Mouse (Mus musculus): Measurements from ENCODE around the gene D16Ertd472e. TPM values are rescaled to one million over a fixed set of nuclear protein-coding genes. Genes with fewer than 3 reads are reported as not detected.

The D16Ertd472e gene
- polyA plus RNA-seq, 1 experiment, result 6.4 TPM

- no peaks in the 10 kb centered on the region for H3K4me1 ChIP-seq (ENCODE audit: control insufficient read depth, insufficient read depth, insufficient read length)
- no peak for DNase-seq (ENCODE audit: low read depth in 1 of 2, low spot score in 2 of 2)
- WGBS, result 80% methylated on average over 7 of the region's 7 CpGs
- no peak overlapping the region for H3K4me3 ChIP-seq (ENCODE audit: extremely low read depth, insufficient read depth, insufficient read length)
- no peak for TF ChIP-seq CTCF (IDR thresholded peaks at IDR 0.05; ENCODE audit: extremely low read depth, insufficient read depth, insufficient read length, insufficient replicate concordance)
- no peak overlapping the region for H3K27ac ChIP-seq (ENCODE audit: insufficient read depth, low read length)
- H3K36me3 ChIP-seq (ENCODE audit: control insufficient read depth, insufficient read depth, low read length), result no peaks in the 10 kb centered on the region
- H3K27me3 ChIP-seq (ENCODE audit: control insufficient read depth, insufficient read depth, low read length), result no peaks in the 10 kb centered on the region
Observed at GRCm38 (mm10) chr16:78595821-78596220, 19.3 kb upstream of the D16Ertd472e start.

GRCm38 (mm10) chr16:78594154-78594553, 17.6 kb upstream of the D16Ertd472e start:
- WGBS, result 48% methylated on average over 3 of the region's 3 CpGs
- no peaks in the 10 kb centered on the region for H3K36me3 ChIP-seq (ENCODE audit: control insufficient read depth, insufficient read depth, low read length)
- no peak overlapping the region for H3K4me3 ChIP-seq (ENCODE audit: extremely low read depth, insufficient read depth, insufficient read length)
- H3K4me1 ChIP-seq (ENCODE audit: control insufficient read depth, insufficient read depth, insufficient read length), result no peaks in the 10 kb centered on the region
- no peak overlapping the region for H3K27ac ChIP-seq (ENCODE audit: insufficient read depth, low read length)
- no peaks in the 10 kb centered on the region for H3K27me3 ChIP-seq (ENCODE audit: control insufficient read depth, insufficient read depth, low read length)
- TF ChIP-seq CTCF (IDR thresholded peaks at IDR 0.05; ENCODE audit: extremely low read depth, insufficient read depth, insufficient read length, insufficient replicate concordance) (no peak), POLR2A (IDR thresholded peaks at IDR 0.05; ENCODE audit: low read depth, low read length) (no peak)
- no peak for DNase-seq (ENCODE audit: low read depth in 1 of 2, low spot score in 2 of 2)

GRCm38 (mm10) chr16:78591130-78591529, 14.6 kb upstream of the D16Ertd472e start:
- Histone ChIP-seq H3K27me3 (ENCODE audit: control insufficient read depth, insufficient read depth, low read length) (no peaks in the 10 kb centered on the region), H3K4me3 (ENCODE audit: extremely low read depth, insufficient read depth, insufficient read length) (no peak overlapping the region), H3K27ac (ENCODE audit: insufficient read depth, low read length) (no peak overlapping the region), H3K36me3 (ENCODE audit: control insufficient read depth, insufficient read depth, low read length) (no peaks in the 10 kb centered on the region), H3K4me1 (ENCODE audit: control insufficient read depth, insufficient read depth, insufficient read length) (no peaks in the 10 kb centered on the region)
- TF ChIP-seq POLR2A (IDR thresholded peaks at IDR 0.05; ENCODE audit: low read depth, low read length), result no peak
- TF ChIP-seq CTCF (IDR thresholded peaks at IDR 0.05; ENCODE audit: extremely low read depth, insufficient read depth, insufficient read length, insufficient replicate concordance), result no peak
- no peak for DNase-seq (ENCODE audit: low read depth in 1 of 2, low spot score in 2 of 2)
- 76% methylated on average over 6 of the region's 6 CpGs for WGBS

GRCm38 (mm10) chr16:78588821-78589220, 12.3 kb upstream of the D16Ertd472e start:
- H3K36me3 ChIP-seq (ENCODE audit: control insufficient read depth, insufficient read depth, low read length), result no peaks in the 10 kb centered on the region
- 79% methylated on average over 2 of the region's 2 CpGs for WGBS

GRCm38 (mm10) chr16:78586621-78587020, 10.1 kb upstream of the D16Ertd472e start:
- Histone ChIP-seq H3K4me3 (ENCODE audit: extremely low read depth, insufficient read depth, insufficient read length) (no peak overlapping the region), H3K27me3 (ENCODE audit: control insufficient read depth, insufficient read depth, low read length) (no peaks in the 10 kb centered on the region), H3K36me3 (ENCODE audit: control insufficient read depth, insufficient read depth, low read length) (no peaks in the 10 kb centered on the region), H3K27ac (ENCODE audit: insufficient read depth, low read length) (no peak overlapping the region), H3K4me1 (ENCODE audit: control insufficient read depth, insufficient read depth, insufficient read length) (no peaks in the 10 kb centered on the region)
- TF ChIP-seq POLR2A (IDR thresholded peaks at IDR 0.05; ENCODE audit: low read depth, low read length), result no peak
- no peak for TF ChIP-seq CTCF (IDR thresholded peaks at IDR 0.05; ENCODE audit: extremely low read depth, insufficient read depth, insufficient read length, insufficient replicate concordance)
- DNase-seq (ENCODE audit: low read depth in 1 of 2, low spot score in 2 of 2), result no peak
- WGBS, result 88% methylated on average over 7 of the region's 7 CpGs

More at GRCm38 (mm10) chr16:78588821-78589220, 12.3 kb upstream of the D16Ertd472e start:
- TF ChIP-seq CTCF (IDR thresholded peaks at IDR 0.05; ENCODE audit: extremely low read depth, insufficient read depth, insufficient read length, insufficient replicate concordance), result no peak
- no peak for TF ChIP-seq POLR2A (IDR thresholded peaks at IDR 0.05; ENCODE audit: low read depth, low read length)
- no peak for DNase-seq (ENCODE audit: low read depth in 1 of 2, low spot score in 2 of 2)
- H3K4me1 ChIP-seq (ENCODE audit: control insufficient read depth, insufficient read depth, insufficient read length), result no peaks in the 10 kb centered on the region
- H3K27ac ChIP-seq (ENCODE audit: insufficient read depth, low read length), result no peak overlapping the region
- no peaks in the 10 kb centered on the region for H3K27me3 ChIP-seq (ENCODE audit: control insufficient read depth, insufficient read depth, low read length)
- no peak overlapping the region for H3K4me3 ChIP-seq (ENCODE audit: extremely low read depth, insufficient read depth, insufficient read length)

- Histone ChIP-seq H3K27me3 (ENCODE audit: control insufficient read depth, insufficient read depth, low read length) (no peaks in the 10 kb centered on the region), H3K36me3 (ENCODE audit: control insufficient read depth, insufficient read depth, low read length) (no peaks in the 10 kb centered on the region), H3K4me1 (ENCODE audit: control insufficient read depth, insufficient read depth, insufficient read length) (no peaks in the 10 kb centered on the region), H3K4me3 (ENCODE audit: extremely low read depth, insufficient read depth, insufficient read length) (no peak overlapping the region), H3K27ac (ENCODE audit: insufficient read depth, low read length) (no peak overlapping the region)
- DNase-seq (ENCODE audit: low read depth in 1 of 2, low spot score in 2 of 2), result no peak
- 48% methylated on average over 11 of the region's 11 CpGs for WGBS
- TF ChIP-seq POLR2A (IDR thresholded peaks at IDR 0.05; ENCODE audit: low read depth, low read length), result no peak
- no peak for TF ChIP-seq CTCF (IDR thresholded peaks at IDR 0.05; ENCODE audit: extremely low read depth, insufficient read depth, insufficient read length, insufficient replicate concordance)
Observed at GRCm38 (mm10) chr16:78585664-78586397, 9.3 kb upstream of the D16Ertd472e start.

GRCm38 (mm10) chr16:78585163-78585562, 8.7 kb upstream of the D16Ertd472e start:
- no peak overlapping the region for H3K27ac ChIP-seq (ENCODE audit: insufficient read depth, low read length)
- H3K4me1 ChIP-seq (ENCODE audit: control insufficient read depth, insufficient read depth, insufficient read length), result no peaks in the 10 kb centered on the region
- H3K4me3 ChIP-seq (ENCODE audit: extremely low read depth, insufficient read depth, insufficient read length), result no peak overlapping the region
- TF ChIP-seq CTCF (IDR thresholded peaks at IDR 0.05; ENCODE audit: extremely low read depth, insufficient read depth, insufficient read length, insufficient replicate concordance) (no peak), POLR2A (IDR thresholded peaks at IDR 0.05; ENCODE audit: low read depth, low read length) (no peak)
- WGBS, result 84% methylated on average over 4 of the region's 4 CpGs
- H3K36me3 ChIP-seq (ENCODE audit: control insufficient read depth, insufficient read depth, low read length), result no peaks in the 10 kb centered on the region
- no peak for DNase-seq (ENCODE audit: low read depth in 1 of 2, low spot score in 2 of 2)
- H3K27me3 ChIP-seq (ENCODE audit: control insufficient read depth, insufficient read depth, low read length), result no peaks in the 10 kb centered on the region

Data from spleen, adult 2 months (tissue).